Mouse (Mus musculus) MEL (cell line): ENCODE measurements at regions not wholly inside any gene's neighbourhood (a gene's known extent, or its start where the extent isn't known, plus 50 kb on each side); places are given as distances from the start of the nearest gene placed in this dataset.
A peak's percentile ranks its signal among the peaks of the same experiment; 100 is the strongest.

ENCODE experiments used
- DNase-seq: peaks from one replicate; pipeline ENCODE4 v3.0.0; 2011; ENCODE audit warnings: low read depth, low spot score
- H3K27ac ChIP-seq: 2 replicates; pipeline ENCODE4 v1.5.1; 2012; ENCODE audit warnings: low read depth, mild to moderate bottlenecking, control low read depth, low read length, moderate library complexity; ENCODE audit not compliant: control insufficient read depth
- H3K27me3 ChIP-seq, 2 experiments: fragments of 150-350 bp in 1 of 2; sonication (generic) in 1 of 2; 2 replicates each; pipeline ENCODE4 v1.6.1; 2012; ENCODE audit warnings: low read length in 2 of 2, mild to moderate bottlenecking in 2 of 2, improper control_type of control experiment in 1 of 2, moderate library complexity in 1 of 2; ENCODE audit not compliant: insufficient read depth in 2 of 2, control insufficient read depth in 1 of 2
- H3K36me3 ChIP-seq, 2 experiments: 2 replicates each; pipeline ENCODE4 v1.6.1; 2012 to 2014; ENCODE audit warnings: low read length in 2 of 2, improper control_type of control experiment in 1 of 2, inconsistent platforms in 1 of 2, mild to moderate bottlenecking in 1 of 2; ENCODE audit not compliant: insufficient read depth in 2 of 2, control insufficient read depth in 1 of 2
- H3K4me1 ChIP-seq, 2 experiments: fragments of 150-350 bp in 1 of 2; sonication (generic) in 1 of 2; 2 replicates each; pipeline ENCODE4 v1.6.1; 2012; ENCODE audit warnings: low read length in 2 of 2, improper control_type of control experiment in 1 of 2, mild to moderate bottlenecking in 1 of 2; ENCODE audit not compliant: insufficient read depth in 2 of 2, control insufficient read depth in 1 of 2
- H3K4me3 ChIP-seq, 2 experiments: fragments of 150-350 bp in 1 of 2; sonication (generic) in 1 of 2; 2 replicates each; pipeline ENCODE4 v1.5.1; 2012; ENCODE audit warnings: low read depth in 2 of 2, low read length in 2 of 2, mild to moderate bottlenecking in 2 of 2, moderate library complexity in 2 of 2, control low read depth in 1 of 2, improper control_type of control experiment in 1 of 2; ENCODE audit not compliant: control insufficient read depth in 1 of 2, insufficient read depth in 1 of 2
- H3K79me2 ChIP-seq: 2 replicates; pipeline ENCODE4 v1.6.1; 2012; ENCODE audit warnings: mild to moderate bottlenecking, low read length, moderate library complexity; ENCODE audit not compliant: control insufficient read depth, poor library complexity, insufficient read depth
- H3K9ac ChIP-seq: 2 replicates; pipeline ENCODE4 v1.6.1; 2012; ENCODE audit warnings: low read depth, mild to moderate bottlenecking, control low read depth, low read length, moderate library complexity; ENCODE audit not compliant: control insufficient read depth, poor library complexity, severe bottlenecking
- H3K9me3 ChIP-seq: fragments of 150-350 bp; sonication (generic); replicated peaks from 2 replicates; pipeline ENCODE4 v1.6.1; 2012; ENCODE audit warnings: mild to moderate bottlenecking, low read length, improper control_type of control experiment, moderate library complexity; ENCODE audit not compliant: insufficient read depth
- CHD1 ChIP-seq: IDR thresholded peaks from 2 replicates; pipeline ENCODE4 v1.6.1; 2012; ENCODE audit warnings: low read depth, mild to moderate bottlenecking, inconsistent platforms, low read length, improper control_type of control experiment
- CHD2 ChIP-seq: IDR thresholded peaks from 2 replicates; pipeline ENCODE4 v1.6.1; 2011; ENCODE audit warnings: low read length, improper control_type of control experiment
- CTCF ChIP-seq, 3 experiments: IDR thresholded peaks in 2 of 3; conservative IDR thresholded peaks in 1 of 3; 2 replicates each; pipeline ENCODE4 v1.5.1; 2011 to 2012; ENCODE audit warnings: low read length in 3 of 3, low read depth in 2 of 3, mild to moderate bottlenecking in 2 of 3, improper control_type of control experiment in 1 of 3, inconsistent platforms in 1 of 3, mixed read lengths in 1 of 3, moderate library complexity in 1 of 3; ENCODE audit not compliant: control insufficient read depth in 1 of 3, insufficient read depth in 1 of 3, poor library complexity in 1 of 3, severe bottlenecking in 1 of 3
- E2F4 ChIP-seq: IDR thresholded peaks from 2 replicates; pipeline ENCODE4 v1.6.1; 2011; ENCODE audit warnings: low read depth, low read length, improper control_type of control experiment, borderline replicate concordance
- EP300 ChIP-seq, 2 experiments: IDR thresholded peaks; 2 replicates each; pipeline ENCODE4 v1.6.1; 2011; ENCODE audit warnings: improper control_type of control experiment in 2 of 2, low read length in 2 of 2, low read depth in 1 of 2, mild to moderate bottlenecking in 1 of 2
- MAFK ChIP-seq: IDR thresholded peaks from 2 replicates; pipeline ENCODE4 v1.6.1; 2011; ENCODE audit warnings: low read depth, mild to moderate bottlenecking, low read length, improper control_type of control experiment, borderline replicate concordance
- MAX ChIP-seq: IDR thresholded peaks from 2 replicates; pipeline ENCODE4 v1.6.1; 2011; ENCODE audit warnings: low read length, improper control_type of control experiment
- MXI1 ChIP-seq: IDR thresholded peaks from 2 replicates; pipeline ENCODE4 v1.6.1; 2011; ENCODE audit warnings: mild to moderate bottlenecking, low read depth, low read length, improper control_type of control experiment
- MYC ChIP-seq: IDR thresholded peaks from 2 replicates; pipeline ENCODE4 v1.6.1; 2011; ENCODE audit warnings: low read depth, mild to moderate bottlenecking, low read length, improper control_type of control experiment, moderate library complexity
- POLR2A ChIP-seq, 2 experiments: IDR thresholded peaks; 2 replicates each; pipeline ENCODE4 v1.6.1; 2011 to 2012; ENCODE audit warnings: low read length in 2 of 2, mild to moderate bottlenecking in 2 of 2, control low read depth in 1 of 2, improper control_type of control experiment in 1 of 2, low read depth in 1 of 2, moderate library complexity in 1 of 2; ENCODE audit not compliant: control insufficient read depth in 1 of 2, insufficient read depth in 1 of 2, poor library complexity in 1 of 2
- POLR2AphosphoS2 ChIP-seq: IDR thresholded peaks from 2 replicates; pipeline ENCODE4 v1.6.1; 2011; ENCODE audit warnings: low read length, improper control_type of control experiment
- RAD21 ChIP-seq: IDR thresholded peaks from 2 replicates; pipeline ENCODE4 v1.6.1; 2011; ENCODE audit warnings: mild to moderate bottlenecking, low read depth, low read length, improper control_type of control experiment
- RCOR1 ChIP-seq: IDR thresholded peaks from 2 replicates; pipeline ENCODE4 v1.6.1; 2012; ENCODE audit warnings: low read depth, mild to moderate bottlenecking, inconsistent platforms, low read length, improper control_type of control experiment
- SIN3A ChIP-seq: IDR thresholded peaks from 2 replicates; pipeline ENCODE4 v1.6.1; 2012; ENCODE audit warnings: low read length, improper control_type of control experiment, inconsistent platforms
- SMC3 ChIP-seq: IDR thresholded peaks from 2 replicates; pipeline ENCODE4 v1.6.1; 2011; ENCODE audit warnings: low read depth, low read length, improper control_type of control experiment
- TAL1 ChIP-seq: IDR thresholded peaks from 2 replicates; pipeline ENCODE4 v1.6.1; 2012; ENCODE audit warnings: mild to moderate bottlenecking, inconsistent platforms, low read length, moderate library complexity, mixed read lengths
- TCF12 ChIP-seq: IDR thresholded peaks from 2 replicates; pipeline ENCODE4 v1.6.1; 2014; ENCODE audit warnings: low read depth, mild to moderate bottlenecking, inconsistent platforms, low read length, improper control_type of control experiment, moderate library complexity
- ZC3H11A ChIP-seq: IDR thresholded peaks from 2 replicates; pipeline ENCODE4 v1.6.1; 2012; ENCODE audit warnings: low read depth, mild to moderate bottlenecking, inconsistent platforms, low read length, improper control_type of control experiment
- ZKSCAN1 ChIP-seq: IDR thresholded peaks from 2 replicates; pipeline ENCODE4 v1.6.1; 2012; ENCODE audit warnings: low read depth, mild to moderate bottlenecking, inconsistent platforms, low read length, improper control_type of control experiment, moderate library complexity
- ZNF384 ChIP-seq: IDR thresholded peaks from 2 replicates; pipeline ENCODE4 v1.6.1; 2012; ENCODE audit warnings: low read depth, mild to moderate bottlenecking, inconsistent platforms, low read length, improper control_type of control experiment

- H3K9me3 ChIP-seq: no peaks in the 10 kb centered on the region
- no peaks in the 10 kb centered on the region for H3K79me2 ChIP-seq
- no peak for DNase-seq
- no peak overlapping the region for H3K9ac ChIP-seq
- H3K27ac ChIP-seq: no peak overlapping the region
- H3K27me3 ChIP-seq: no peaks in the 10 kb centered on the region; a peak in 1 of 4 replicates
- TF ChIP-seq ZNF384 (0 out of 2 replicates have a peak, but pooled peaks have one; percentile 24), TAL1 (no peak)
- peak overlapping the region in 1 of 2 experiments; percentile 39; a peak in 2 of 4 replicates for H3K4me3 ChIP-seq
- H3K36me3 ChIP-seq: no peaks in the 10 kb centered on the region
- H3K4me1 ChIP-seq: no peaks in the 10 kb centered on the region
Measured at GRCm38 (mm10) chr10:45982731-45983274, 405.2 kb downstream of the Hace1 start.

- Histone ChIP-seq H3K36me3 (no peaks in the 10 kb centered on the region), H3K9ac (no peak overlapping the region), H3K4me1 (no peaks in the 10 kb centered on the region), H3K4me3 (peak overlapping the region in 1 of 2 experiments; percentile 39; a peak in 1 of 4 replicates), H3K79me2 (no peaks in the 10 kb centered on the region), H3K27ac (no peak overlapping the region), H3K9me3 (no peaks in the 10 kb centered on the region), H3K27me3 (no peaks in the 10 kb centered on the region; a peak in 1 of 4 replicates)
- TF ChIP-seq ZKSCAN1: no peak
- no peak for TF ChIP-seq MYC
- no peak for DNase-seq
Measured at GRCm38 (mm10) chr10:45983671-45984335, 406.2 kb downstream of the Hace1 start.

- no peaks in the 10 kb centered on the region for H3K79me2 ChIP-seq
Measured at GRCm38 (mm10) chr10:45986341-45986740, 408.7 kb downstream of the Hace1 start.

More at GRCm38 (mm10) chr10:45986341-45986740, 408.7 kb downstream of the Hace1 start:
- H3K4me3 ChIP-seq: no peak overlapping the region
- DNase-seq: no peak
- no peaks in the 10 kb centered on the region for H3K4me1 ChIP-seq
- TF ChIP-seq EP300 (IDR thresholded peaks at IDR 0.05; ENCODE audit: low read depth in 1 of 2, low read length in 2 of 2): no peak
- TF ChIP-seq E2F4: no peak
- no peak for TF ChIP-seq CHD1
- no peak for TF ChIP-seq POLR2A (IDR thresholded peaks at IDR 0.05; ENCODE audit: control insufficient read depth in 1 of 2, insufficient read depth in 1 of 2, low read depth in 1 of 2, low read length in 2 of 2, poor library complexity in 1 of 2)
- TF ChIP-seq TCF12: no peak
- TF ChIP-seq CTCF (IDR thresholded peaks at IDR 0.05 in 2 of 3, conservative IDR thresholded peaks at IDR 0.05 in 1 of 3; ENCODE audit: control insufficient read depth in 1 of 3, insufficient read depth in 1 of 3, low read depth in 2 of 3, low read length in 3 of 3, poor library complexity in 1 of 3, severe bottlenecking in 1 of 3): no peak
- TF ChIP-seq MYC: no peak
- TF ChIP-seq ZC3H11A: no peak
- no peak for TF ChIP-seq POLR2AphosphoS2
- no peak for TF ChIP-seq SMC3
- no peak for TF ChIP-seq MAX
- TF ChIP-seq MXI1: no peak
- TF ChIP-seq CHD2: no peak
- TF ChIP-seq MAFK: no peak
- no peak for TF ChIP-seq SIN3A
- no peak for TF ChIP-seq RCOR1
- no peak for TF ChIP-seq RAD21
- no peaks in the 10 kb centered on the region; a peak in 1 of 4 replicates for H3K27me3 ChIP-seq
- no peak overlapping the region for H3K27ac ChIP-seq
- H3K36me3 ChIP-seq: no peaks in the 10 kb centered on the region
- no peaks in the 10 kb centered on the region for H3K9me3 ChIP-seq
- H3K9ac ChIP-seq: no peak overlapping the region
